Mouse (Mus musculus): ENCODE data around the gene 5330417H12Rik.

The 5330417H12Rik gene

DNA sequence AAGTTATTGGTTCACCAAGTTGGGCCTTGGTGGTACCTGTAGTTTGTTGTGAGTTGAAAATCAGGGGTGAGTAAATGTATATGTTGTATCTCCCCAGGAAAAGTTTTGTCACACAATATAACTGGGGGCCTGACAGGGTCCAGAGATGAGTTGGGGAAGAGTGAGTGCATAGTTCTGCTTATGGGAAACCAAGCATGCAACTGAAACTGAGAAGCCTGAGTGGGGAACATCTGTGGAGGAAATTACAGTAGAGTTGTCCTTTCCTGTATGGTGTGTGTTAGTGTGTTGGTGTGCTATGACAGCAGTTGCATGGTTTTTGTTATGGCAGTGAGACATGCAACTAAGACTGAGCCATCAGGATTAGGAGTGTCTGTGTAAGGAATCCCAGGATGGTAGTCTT, 3.4 kb upstream of the 5330417H12Rik start:
- ATAC-seq (ENCODE audit: low TSS enrichment): no peak

DNA sequence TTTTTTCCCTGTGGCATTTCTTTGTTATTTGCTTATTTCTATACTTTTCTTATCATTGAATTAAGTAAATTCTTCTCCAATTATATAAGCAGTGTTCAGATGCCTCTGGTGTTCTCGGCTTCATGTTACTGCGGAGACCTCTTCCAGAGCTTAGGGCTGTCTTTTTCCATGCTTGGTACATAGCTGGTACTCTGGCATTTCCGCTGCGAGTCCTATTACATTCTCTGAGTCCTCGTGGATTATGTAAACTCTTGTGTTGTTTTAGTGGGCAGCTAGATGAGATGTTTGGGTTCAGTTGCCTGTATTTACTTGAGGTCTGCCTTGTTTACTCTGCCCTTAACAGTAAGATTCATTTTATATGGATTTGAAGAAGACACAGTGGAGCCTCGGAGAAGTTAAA, 820 bp upstream of the 5330417H12Rik start:
- ATAC-seq (ENCODE audit: low TSS enrichment): no peak

DNA sequence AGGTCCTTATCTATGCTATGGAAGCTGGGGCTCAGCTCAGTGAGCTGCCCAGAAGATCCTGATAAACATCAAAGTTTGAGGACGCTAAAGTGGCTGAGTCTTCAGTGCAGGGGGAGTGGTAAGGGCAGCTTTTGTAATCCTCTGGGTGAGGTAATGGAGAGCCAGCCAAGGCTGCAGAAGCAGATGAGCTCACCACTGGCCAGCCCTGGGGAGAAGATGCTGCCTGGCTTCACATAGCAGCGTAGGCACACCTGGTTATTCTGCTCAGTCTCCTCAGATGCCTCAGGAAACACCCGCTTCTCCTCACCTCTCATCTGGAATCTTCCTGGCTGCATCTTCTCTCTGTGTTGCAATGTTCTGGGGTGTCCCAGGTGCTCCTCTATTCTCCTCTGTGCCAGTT, 529 bp downstream of the 5330417H12Rik start:
- no peak for ATAC-seq (ENCODE audit: low TSS enrichment)

GRCm38 (mm10) chr7:107620137-107620536, 4.8 kb downstream of the 5330417H12Rik start:
- ATAC-seq (ENCODE audit: low TSS enrichment): no peak

GRCm38 (mm10) chr7:107619225-107619624, 5.7 kb downstream of the 5330417H12Rik start:
- ATAC-seq (ENCODE audit: low TSS enrichment): no peak

- no peak for ATAC-seq (ENCODE audit: low TSS enrichment)
These were observed 6.7 kb downstream of the 5330417H12Rik start for GRCm38 (mm10) chr7:107618028-107618992.

DNA sequence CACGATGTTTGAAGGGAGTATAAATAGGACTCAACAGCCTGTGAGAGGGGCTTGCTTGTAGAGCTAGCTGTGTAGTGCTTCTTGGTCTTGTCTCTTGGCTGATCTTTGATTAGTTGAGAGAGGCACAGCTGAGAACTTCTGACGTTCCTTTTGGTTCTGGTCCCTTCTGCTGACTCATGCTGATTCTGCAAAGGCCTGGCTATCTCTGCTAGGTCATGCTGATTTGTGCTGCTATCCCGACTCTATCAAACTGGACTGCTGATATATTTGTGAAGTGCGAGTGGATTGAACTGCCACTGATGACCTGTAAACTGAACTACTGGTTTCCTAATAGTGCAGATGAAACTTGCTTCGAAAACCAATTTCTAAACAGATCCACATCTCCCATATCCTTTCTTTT, 14.1 kb downstream of the 5330417H12Rik start:
- no peak for ATAC-seq (ENCODE audit: low TSS enrichment)

GRCm38 (mm10) chr7:107609622-107610255, 15.2 kb downstream of the 5330417H12Rik start:
- ATAC-seq (ENCODE audit: low TSS enrichment): no peak

GRCm38 (mm10) chr7:107607766-107608165, 17.2 kb downstream of the 5330417H12Rik start:
- no peak for ATAC-seq (ENCODE audit: low TSS enrichment)

- ATAC-seq (ENCODE audit: low TSS enrichment): no peak
These were observed 22.0 kb downstream of the 5330417H12Rik start for GRCm38 (mm10) chr7:107602913-107603312.

DNA sequence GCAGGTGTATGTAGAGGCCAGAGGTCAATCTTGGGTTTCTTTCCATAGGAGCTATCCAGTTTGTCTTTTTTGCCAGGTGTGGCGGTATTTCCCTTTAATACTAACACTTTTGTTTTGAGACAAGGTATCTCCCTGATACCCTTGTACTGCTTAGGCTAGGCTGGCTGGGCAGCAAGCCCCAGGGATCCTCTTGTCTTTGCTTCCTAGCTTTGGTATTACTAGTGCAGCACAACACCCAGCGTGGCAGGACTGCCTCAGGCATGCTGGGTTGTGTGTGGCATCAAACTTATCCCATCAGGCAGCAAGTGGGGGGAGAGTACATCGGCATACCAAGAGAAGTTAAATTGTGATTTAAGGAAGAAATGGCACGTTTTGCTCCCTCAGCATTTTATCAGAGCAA, 22.5 kb downstream of the 5330417H12Rik start:
- no peak for ATAC-seq (ENCODE audit: low TSS enrichment)

- ATAC-seq (ENCODE audit: low TSS enrichment): no peak
These were observed 24.3 kb downstream of the 5330417H12Rik start for GRCm38 (mm10) chr7:107600651-107601050.

DNA sequence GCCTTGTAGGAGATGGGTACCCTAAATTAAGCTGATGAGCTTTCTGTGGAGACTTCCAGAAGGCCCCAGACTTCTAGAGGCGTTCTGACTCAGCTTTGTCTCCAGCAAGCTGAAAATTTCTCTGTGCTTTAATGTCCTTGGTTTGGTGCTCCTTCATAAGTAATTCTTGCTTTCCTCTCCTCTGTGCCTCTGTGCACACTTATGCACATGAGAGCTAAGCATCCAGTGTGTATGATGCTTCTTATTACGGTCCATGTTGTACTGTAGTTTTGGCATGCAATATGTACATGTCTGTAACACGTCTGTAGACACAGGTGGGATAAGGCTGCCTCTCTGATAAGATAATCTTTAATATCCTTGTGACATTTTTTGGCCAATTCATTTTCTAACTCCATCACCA, 27.0 kb downstream of the 5330417H12Rik start:
- no peak for ATAC-seq (ENCODE audit: low TSS enrichment)

DNA sequence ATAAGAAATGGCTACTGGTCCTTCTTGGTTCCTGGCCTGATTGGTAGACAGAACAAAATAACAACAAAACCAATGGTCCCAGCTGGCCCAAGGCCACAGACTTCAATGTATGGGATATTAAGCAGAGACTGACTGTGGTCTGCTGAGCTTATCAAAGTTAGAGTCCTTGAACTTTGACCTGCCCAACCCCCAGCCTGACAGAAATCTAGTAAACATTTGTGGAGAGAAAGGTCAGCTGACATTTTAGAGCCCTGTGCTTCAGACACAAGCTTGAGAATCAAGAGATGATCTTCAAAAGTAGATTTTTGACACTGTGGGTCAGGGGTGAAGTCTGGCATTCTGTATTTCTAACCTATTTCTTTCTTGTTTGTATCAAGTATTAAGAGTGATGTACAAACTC, 28.2 kb downstream of the 5330417H12Rik start:
- ATAC-seq (ENCODE audit: low TSS enrichment): no peak

DNA sequence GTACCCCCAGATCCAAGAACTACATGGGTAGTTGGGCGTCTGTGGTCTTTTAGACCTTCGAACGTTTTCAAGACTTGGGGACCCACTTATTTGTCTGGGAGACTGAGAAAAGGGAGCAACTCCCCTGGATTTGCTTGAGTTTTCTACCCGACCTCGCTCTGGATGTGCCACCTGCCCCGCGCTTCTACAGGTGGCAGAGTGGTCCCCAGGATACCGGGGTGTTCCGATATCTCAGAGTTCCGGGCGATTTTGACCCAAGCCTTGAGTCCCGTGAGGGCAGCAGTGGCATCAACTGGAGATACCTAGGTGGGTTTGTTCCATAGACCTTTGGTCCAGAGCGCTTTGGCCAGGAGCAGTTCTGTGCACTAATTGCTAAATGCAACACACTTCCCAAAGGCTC, 29.5 kb downstream of the 5330417H12Rik start:
- ATAC-seq (ENCODE audit: low TSS enrichment): no peak

GRCm38 (mm10) chr7:107594857-107595402, 30.0 kb downstream of the 5330417H12Rik start, which contains the start of gene Ppfibp2:
Gene Ppfibp2 (plus strand): TSS chr7:107595207.
- peak; percentile 91 for ATAC-seq (ENCODE audit: low TSS enrichment)

- ATAC-seq (ENCODE audit: low TSS enrichment): peak; percentile 60; the same call in 1 of the 2 replicates
These were observed 30.6 kb downstream of the 5330417H12Rik start for GRCm38 (mm10) chr7:107594325-107594856.

DNA sequence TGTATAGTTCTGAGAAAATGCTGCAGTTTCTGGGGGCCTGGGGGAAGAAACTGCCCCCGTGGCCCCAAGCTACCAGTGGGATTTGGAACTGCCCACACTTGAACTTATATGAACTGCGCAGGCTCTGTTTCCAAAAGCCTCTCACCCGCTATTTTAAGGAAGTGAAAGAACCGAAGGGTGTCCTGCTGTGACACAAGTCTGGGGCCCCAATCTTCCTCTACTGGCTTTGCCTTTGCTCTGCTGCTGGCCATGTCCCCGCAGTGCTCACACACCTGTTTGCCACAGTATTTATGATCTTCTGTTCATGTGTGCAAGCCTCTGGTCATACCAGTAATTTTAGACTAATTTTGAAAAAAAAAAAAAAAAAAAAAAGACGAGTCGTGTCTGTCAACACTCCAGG, 31.1 kb downstream of the 5330417H12Rik start:
- ATAC-seq (ENCODE audit: low TSS enrichment): no peak

GRCm38 (mm10) chr7:107592641-107593040, 32.3 kb downstream of the 5330417H12Rik start:
- peak; percentile 34; the same call in 1 of the 2 replicates for ATAC-seq (ENCODE audit: low TSS enrichment)

GRCm38 (mm10) chr7:107574276-107574675, 50.7 kb downstream of the 5330417H12Rik start:
- ATAC-seq (ENCODE audit: low TSS enrichment): no peak
